Mouse (Mus musculus): Measurements from ENCODE around the gene Rsu1. TPM values are rescaled to one million over a fixed set of nuclear protein-coding genes. Genes with fewer than 3 reads are reported as not detected.
"Not testable (repeated sequence)": the region's sequence is repeated elsewhere in the genome, so short reads cannot be mapped to it uniquely, and the experiment has no call there.

Gene Rsu1
- total RNA-seq, 2 experiments from 2014 or later = 36.2 to 36.5 TPM

- no peak overlapping the region for H3K4me3 ChIP-seq
- TF ChIP-seq CTCF (conservative IDR thresholded peaks at IDR 0.05) = no peak
- no peak overlapping the region for H3K27ac ChIP-seq
- DNase-seq (ENCODE audit: low spot score in 2 of 2) = no peak
These were observed 64.8 kb downstream of the Rsu1 start for GRCm38 (mm10) chr2:13206367-13206766.

- no peak for TF ChIP-seq CTCF (conservative IDR thresholded peaks at IDR 0.05)
- no peak for DNase-seq (ENCODE audit: low spot score in 2 of 2)
- Histone ChIP-seq H3K27ac (no peak overlapping the region), H3K4me3 (no peak overlapping the region)
These were observed 68.3 kb downstream of the Rsu1 start for GRCm38 (mm10) chr2:13202805-13203475.

- no peak overlapping the region for H3K4me3 ChIP-seq
- no peak for DNase-seq (ENCODE audit: low spot score in 2 of 2)
- no peak overlapping the region for H3K27ac ChIP-seq
- TF ChIP-seq CTCF (conservative IDR thresholded peaks at IDR 0.05) = no peak
These were observed 71.5 kb downstream of the Rsu1 start for GRCm38 (mm10) chr2:13199713-13200112.

- Histone ChIP-seq H3K4me3 (no peak overlapping the region), H3K27ac (no peak overlapping the region)
- DNase-seq (ENCODE audit: low spot score in 2 of 2) = no peak
- TF ChIP-seq CTCF (conservative IDR thresholded peaks at IDR 0.05) = no peak
These were observed 72.2 kb downstream of the Rsu1 start for GRCm38 (mm10) chr2:13199033-13199432.

GRCm38 (mm10) chr2:13195540-13195939 lies 75.7 kb downstream of the Rsu1 start:
- no peak for TF ChIP-seq CTCF (conservative IDR thresholded peaks at IDR 0.05)
- no peak overlapping the region for H3K27ac ChIP-seq
- H3K4me3 ChIP-seq = no peak overlapping the region
- DNase-seq (ENCODE audit: low spot score in 2 of 2) = no peak

GRCm38 (mm10) chr2:13192157-13192556 lies 79.1 kb downstream of the Rsu1 start:
- TF ChIP-seq CTCF (conservative IDR thresholded peaks at IDR 0.05) = peak; percentile 43
- Histone ChIP-seq H3K27ac (no peak overlapping the region), H3K4me3 (no peak overlapping the region)
- no peak for DNase-seq (ENCODE audit: low spot score in 2 of 2)

GRCm38 (mm10) chr2:13190767-13191166 lies 80.4 kb downstream of the Rsu1 start:
- Histone ChIP-seq H3K4me3 (no peak overlapping the region), H3K27ac (no peak overlapping the region)
- no peak for TF ChIP-seq CTCF (conservative IDR thresholded peaks at IDR 0.05)
- no peak for DNase-seq (ENCODE audit: low spot score in 2 of 2)

- Histone ChIP-seq H3K4me3 (no peak overlapping the region), H3K27ac (no peak overlapping the region)
- no peak for TF ChIP-seq CTCF (conservative IDR thresholded peaks at IDR 0.05)
- peak in 1 of 2 experiments; percentile 31 for DNase-seq (ENCODE audit: low spot score in 2 of 2)
These were observed 82.3 kb downstream of the Rsu1 start for GRCm38 (mm10) chr2:13188831-13189495.

GRCm38 (mm10) chr2:13183124-13183523 lies 88.1 kb downstream of the Rsu1 start:
- Histone ChIP-seq H3K4me3 (no peak overlapping the region), H3K27ac (no peak overlapping the region)
- no peak for TF ChIP-seq CTCF (conservative IDR thresholded peaks at IDR 0.05)
- DNase-seq (ENCODE audit: low spot score in 2 of 2) = no peak

GRCm38 (mm10) chr2:13181899-13182298 lies 89.3 kb downstream of the Rsu1 start:
- H3K27ac ChIP-seq; DNase-seq (ENCODE audit: low spot score in 2 of 2); H3K4me3 ChIP-seq: not testable (repeated sequence)

GRCm38 (mm10) chr2:13177698-13178395 lies 93.4 kb downstream of the Rsu1 start:
- DNase-seq (ENCODE audit: low spot score in 2 of 2) = peak; percentile 74 to 76
- no peak overlapping the region; the same call in 1 of the 2 replicates for H3K4me3 ChIP-seq
- H3K27ac ChIP-seq = 0 out of 2 replicates have a peak overlapping the region, but pooled peaks have one; percentile 33
- TF ChIP-seq CTCF (conservative IDR thresholded peaks at IDR 0.05) = no peak

GRCm38 (mm10) chr2:13176304-13176620 lies 95.0 kb downstream of the Rsu1 start:
- DNase-seq (ENCODE audit: low spot score in 2 of 2) = no peak
- Histone ChIP-seq H3K27ac (no peak overlapping the region), H3K4me3 (no peak overlapping the region)
- no peak for TF ChIP-seq CTCF (conservative IDR thresholded peaks at IDR 0.05)

- no peak for TF ChIP-seq CTCF (conservative IDR thresholded peaks at IDR 0.05)
- Histone ChIP-seq H3K27ac (no peak overlapping the region), H3K4me3 (no peak overlapping the region; the same call in 1 of the 2 replicates)
- no peak for DNase-seq (ENCODE audit: low spot score in 2 of 2)
These were observed 95.5 kb downstream of the Rsu1 start for GRCm38 (mm10) chr2:13175536-13176303.
